Mouse (Mus musculus) T-helper 2 cell (primary cell): Measurements from ENCODE around the gene Dlk2.

Experiments used
- in situ Hi-C: fragments of 300-600 bp; cut with MboI, MseI; formaldehyde crosslinking; loops from one replicate; pipeline ENCODE4 v1.15.1; 2025; ENCODE audit warnings: high pct_unique_total_duplicates

Dlk2 gene

DNA sequence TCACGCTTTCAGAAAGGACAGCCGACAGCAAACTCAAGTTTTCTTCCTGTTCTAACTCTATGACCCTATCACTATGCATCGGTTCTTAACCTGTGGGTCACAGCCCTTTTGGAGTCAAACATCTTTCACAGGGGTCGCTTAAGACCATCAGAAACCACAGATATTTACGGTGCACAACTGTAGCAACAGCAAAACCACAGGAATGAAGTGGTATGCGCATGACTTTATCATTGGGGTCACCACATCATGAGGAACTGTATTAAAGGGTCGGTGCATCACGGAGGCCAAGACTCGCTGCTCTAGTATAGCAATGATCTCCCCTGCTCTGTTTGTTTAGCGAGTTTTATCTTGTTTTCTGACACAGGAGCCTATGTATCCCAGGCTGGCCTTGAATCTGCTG lies 18.6 kb downstream of the Dlk2 start:
- in situ Hi-C loops, result no loop called here

DNA sequence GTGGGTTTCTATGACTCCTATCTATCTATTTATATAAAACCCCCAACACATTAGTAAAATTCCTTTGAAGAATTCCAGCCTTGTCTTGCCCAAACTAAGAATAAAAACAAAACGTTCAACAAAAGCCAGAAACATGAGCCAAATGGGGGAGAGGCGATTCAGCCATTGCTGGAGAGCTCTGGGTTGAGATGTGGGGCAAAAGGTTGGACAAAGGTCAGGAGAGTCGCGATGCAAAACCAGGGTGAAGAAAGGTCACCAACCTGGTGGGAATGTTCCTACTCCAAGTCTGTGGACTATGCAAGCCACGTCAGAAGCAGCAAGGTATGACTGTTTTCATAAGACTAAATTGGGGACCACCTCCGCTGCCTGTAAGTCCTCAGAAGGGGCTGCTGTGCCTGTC lies 23.3 kb downstream of the Dlk2 start:
- in situ Hi-C loops, result no loop called here

DNA sequence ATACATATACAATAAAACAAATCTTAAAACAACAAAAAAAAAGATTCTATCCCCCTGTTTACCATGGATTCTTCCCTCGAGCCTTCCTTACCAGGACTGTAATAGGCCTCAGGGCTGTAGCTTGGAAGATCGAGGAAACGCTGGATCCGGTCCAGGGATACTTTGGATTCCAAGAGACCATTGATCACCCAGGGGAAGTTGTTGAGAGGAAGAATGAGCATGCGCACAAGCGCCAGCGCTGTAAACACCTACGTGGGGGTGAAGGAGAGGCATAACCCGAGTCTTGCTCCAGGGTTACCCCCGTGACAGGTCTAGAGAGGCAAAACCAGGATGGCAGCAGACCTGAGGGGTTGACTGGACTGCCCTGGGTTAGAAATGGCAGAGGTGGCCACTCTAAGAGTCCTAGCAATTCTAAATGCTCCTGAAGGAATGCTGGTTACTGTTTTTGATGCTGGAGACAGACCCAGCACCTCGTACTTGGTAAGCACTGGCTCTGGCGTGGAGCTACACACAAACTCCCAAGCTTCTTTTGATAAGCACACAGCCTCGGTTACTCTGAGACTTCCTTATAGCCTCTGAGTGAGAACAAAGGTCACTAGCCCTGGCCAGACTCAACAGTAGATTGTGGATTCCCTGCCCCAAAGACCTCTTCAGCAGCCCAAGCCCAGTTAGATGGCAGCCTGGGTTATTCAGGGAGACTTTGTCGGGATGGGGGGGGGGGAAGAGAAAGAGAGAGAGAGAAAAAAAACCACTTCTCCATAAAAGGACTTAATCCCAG lies 25.0 kb downstream of the Dlk2 start:
- in situ Hi-C loops, result no loop called here

DNA sequence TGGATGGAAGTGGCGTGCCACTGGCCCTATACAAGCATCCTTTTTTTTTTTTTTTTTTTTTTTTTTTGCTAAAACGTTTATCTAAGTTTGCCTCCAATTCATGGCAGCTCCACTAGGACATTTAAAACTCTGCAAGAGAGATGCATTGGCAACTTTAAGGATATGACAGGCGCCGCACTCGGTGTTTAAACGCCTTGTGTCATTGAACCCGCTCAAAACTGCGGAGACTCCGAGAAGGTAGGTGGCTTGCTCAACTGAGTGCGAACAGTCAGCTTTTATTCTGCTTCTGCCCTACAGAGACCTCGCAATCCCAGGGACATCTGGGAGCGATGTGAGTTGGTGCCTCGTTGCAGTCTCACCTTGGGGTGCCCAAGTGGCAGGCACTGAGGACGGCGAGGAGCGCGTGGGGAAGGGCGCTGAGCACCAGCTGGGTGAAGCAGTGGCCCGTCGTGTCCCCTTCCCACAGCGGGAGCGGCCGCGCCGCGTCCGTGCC lies 30.2 kb downstream of the Dlk2 start:
- in situ Hi-C loops, result no loop called here

DNA sequence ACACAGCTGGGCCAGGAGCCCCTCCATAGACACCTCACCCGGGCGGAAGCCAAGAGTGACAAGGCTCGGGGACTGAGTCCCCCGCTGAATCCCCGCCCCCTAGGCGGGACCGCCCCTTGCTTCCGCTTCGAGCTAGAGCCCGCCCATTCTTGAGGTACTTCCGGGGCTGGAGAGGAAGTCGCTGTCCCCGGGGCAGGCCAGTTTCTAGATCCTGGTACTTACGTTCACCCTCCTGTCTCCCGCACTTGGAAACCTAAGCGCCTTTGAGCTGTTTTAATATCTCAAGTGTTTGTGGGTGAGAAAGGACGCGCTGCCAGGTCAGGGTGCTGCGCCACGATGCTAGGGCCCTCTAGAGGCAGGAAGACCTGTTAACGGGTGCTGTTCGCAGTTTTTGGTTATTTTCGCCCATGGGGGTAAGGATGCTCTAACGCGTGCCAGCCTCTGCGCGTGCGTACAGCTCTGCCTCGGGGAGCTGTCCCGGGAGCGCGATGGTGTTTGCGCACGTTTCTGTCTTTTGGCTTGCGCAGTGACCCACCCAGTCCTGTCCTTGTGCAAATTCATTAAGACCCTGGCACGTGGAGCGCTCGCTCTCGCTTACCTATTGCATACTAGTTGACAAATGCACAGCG lies 30.8 kb downstream of the Dlk2 start, which contains the start of gene Abcc10:
TSS of gene Abcc10 (minus strand) at position 447 of the 629 bp plus-strand sequence.
- in situ Hi-C loops, result no loop called here

DNA sequence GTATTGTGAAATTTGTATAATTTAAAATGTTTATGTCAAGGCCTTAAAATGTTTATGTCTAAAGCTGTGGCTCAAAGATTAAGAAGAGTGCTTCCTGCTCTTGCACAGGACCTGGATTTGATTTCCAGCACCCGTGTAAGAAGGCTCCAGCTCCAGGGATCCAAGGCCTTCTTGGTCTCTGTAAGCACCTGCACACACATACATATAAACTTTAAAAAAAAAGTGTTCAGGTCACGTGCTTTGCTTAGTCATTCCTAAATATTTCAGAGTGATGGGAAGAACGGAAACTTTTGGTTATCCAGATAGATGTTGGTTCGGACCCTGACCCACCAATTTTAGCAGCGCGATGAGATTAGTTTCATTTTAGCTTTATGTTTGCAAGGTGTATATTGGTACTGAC lies 31.5 kb downstream of the Dlk2 start:
- in situ Hi-C loops, result no loop called here

DNA sequence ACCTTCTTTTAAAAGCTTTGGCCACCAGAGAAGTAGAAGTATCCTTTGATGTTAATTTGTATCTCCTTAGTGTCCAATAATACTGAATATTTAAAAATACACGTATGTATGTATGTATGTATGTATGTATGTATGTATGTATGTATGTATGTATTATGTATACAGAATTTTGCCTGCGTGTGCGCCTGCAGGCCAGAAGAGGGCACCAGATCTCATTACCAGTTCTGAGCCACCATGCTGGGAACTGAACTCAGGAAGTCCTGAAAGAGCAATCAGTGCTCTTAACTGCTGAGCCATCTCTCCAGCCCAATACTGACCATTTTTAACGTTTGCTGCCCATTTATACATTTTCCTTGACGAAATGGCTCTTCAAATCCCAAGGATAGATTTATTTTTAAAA lies 39.3 kb downstream of the Dlk2 start:
- in situ Hi-C loops, result no loop called here

DNA sequence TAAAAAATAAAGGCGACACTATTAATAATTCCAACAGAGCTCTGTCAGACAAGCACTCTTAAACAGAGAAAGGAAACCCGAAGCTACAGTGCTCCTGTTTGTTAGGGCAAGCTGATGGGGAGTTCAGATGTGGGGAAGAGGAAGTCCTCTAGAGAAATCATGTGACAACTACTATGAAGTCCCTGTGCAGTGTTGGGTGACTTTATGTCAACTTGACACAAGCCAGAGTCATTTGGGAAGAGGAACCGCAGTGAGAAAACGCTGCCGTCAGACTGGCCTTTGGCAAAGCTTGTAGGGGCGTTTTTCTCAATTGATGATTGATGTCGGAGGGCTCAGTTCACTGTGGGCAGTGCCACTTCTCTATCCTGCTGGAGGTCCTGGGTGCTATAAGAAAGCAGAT lies 44.0 kb downstream of the Dlk2 start:
- in situ Hi-C loops, result no loop called here

DNA sequence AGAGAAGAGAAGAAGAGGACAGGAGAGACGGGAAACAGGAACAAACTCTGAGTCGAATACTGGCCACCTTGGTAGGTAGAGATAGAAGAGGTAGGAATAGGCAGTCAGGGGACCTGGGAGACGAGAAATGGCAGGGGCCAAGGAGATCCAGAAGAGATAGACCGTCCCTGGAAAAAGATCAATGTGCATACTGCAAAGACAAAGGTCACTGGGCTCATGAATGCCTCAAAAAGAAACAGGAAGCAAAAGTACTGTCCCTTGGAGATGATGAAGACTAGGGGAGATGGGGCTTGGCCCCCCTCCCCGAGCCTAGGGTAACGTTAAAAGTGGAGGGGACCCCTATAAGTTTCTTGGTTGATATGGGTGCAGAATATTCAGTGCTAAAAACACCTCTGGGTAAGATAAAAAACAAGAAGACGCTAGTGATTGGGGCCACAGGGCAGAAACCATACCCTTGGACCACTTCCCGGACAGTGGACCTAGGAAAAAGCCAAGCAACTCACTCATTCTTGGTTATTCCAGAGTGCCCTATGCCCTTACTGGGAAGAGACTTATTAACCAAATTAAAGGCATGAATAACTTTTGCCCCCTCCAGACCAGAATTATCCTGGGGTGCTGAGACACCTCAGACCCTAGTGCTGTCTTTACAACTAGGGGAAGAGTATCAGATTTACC lies 53.9 kb downstream of the Dlk2 start:
- in situ Hi-C loops, result no loop called here
